Mouse (Mus musculus) G1E (cell line): Measurements from ENCODE around the gene Fam83c. TPM values are rescaled to one million over a fixed set of nuclear protein-coding genes. Genes with fewer than 3 reads are reported as not detected.

Experiments used
- ATAC-seq: 2 replicates; pipeline ENCODE4 v1.8.0; 2016; ENCODE audit warnings: mild to moderate bottlenecking; ENCODE audit not compliant: insufficient number of reproducible peaks, poor library complexity, low FRiP score, severe bottlenecking; ENCODE audit errors: extremely low read depth
- DNase-seq: peaks from one replicate; pipeline ENCODE4 v3.0.0; 2012; ENCODE audit warnings: low spot score
- H3K27me3 ChIP-seq: 2 replicates; pipeline ENCODE4 v1.6.1; 2012; ENCODE audit warnings: mild to moderate bottlenecking, low read length, inconsistent platforms; ENCODE audit not compliant: insufficient read depth
- H3K36me3 ChIP-seq: replicated peaks from 2 replicates; pipeline ENCODE3; 2012; ENCODE audit warnings: mild to moderate bottlenecking, inconsistent platforms
- H3K4me1 ChIP-seq: 2 replicates; pipeline ENCODE4 v1.6.1; 2012; ENCODE audit warnings: low read depth, low read length, inconsistent platforms, mixed read lengths; ENCODE audit not compliant: insufficient read depth
- H3K4me3 ChIP-seq: 2 replicates; pipeline ENCODE4 v1.5.1; 2012; ENCODE audit warnings: low read depth, mild to moderate bottlenecking, inconsistent platforms, low read length, moderate library complexity, mixed read lengths
- H3K9me3 ChIP-seq: replicated peaks from 2 replicates; pipeline ENCODE4 v1.6.1; 2012; ENCODE audit warnings: inconsistent platforms
- CTCF ChIP-seq: IDR thresholded peaks from 2 replicates; pipeline ENCODE4 v1.5.1; 2012; ENCODE audit warnings: low read depth, low read length, inconsistent platforms, mixed read lengths
- GATA1 ChIP-seq: IDR thresholded peaks from 2 replicates; pipeline ENCODE4 v1.6.1; 2012; ENCODE audit warnings: borderline replicate concordance, low read length, inconsistent platforms, mixed read lengths
- GATA2 ChIP-seq: IDR thresholded peaks from 2 replicates; pipeline ENCODE4 v1.6.1; 2012; ENCODE audit warnings: low read depth, low read length, inconsistent platforms, borderline replicate concordance
- POLR2AphosphoS5 ChIP-seq: IDR thresholded peaks from 2 replicates; pipeline ENCODE4 v1.6.1; 2012; ENCODE audit warnings: low read depth, low read length, inconsistent platforms; ENCODE audit not compliant: insufficient replicate concordance
- TAL1 ChIP-seq: conservative IDR thresholded peaks from 2 replicates; pipeline ENCODE4 v1.6.1; 2012; ENCODE audit warnings: low read depth, low read length, inconsistent platforms, mixed read lengths
- polyA plus RNA-seq: library from polyadenylated mRNA; stranded (reverse); fragments of >175 nt; gene quantifications from 2 replicates; pipeline ENCODE4 v1.2.3, GENCODE M21; 2012
- total RNA-seq, 2 experiments: library from RNA; stranded (forward) in 1 of 2; stranded (reverse) in 1 of 2; fragments of 200-1000 nt in 1 of 2; fragments of >200 nt in 1 of 2; fragmentation: Nextera tagmentation in 1 of 2; gene quantifications; 2 replicates each; pipeline ENCODE4 v1.2.3; 2014 to 2017

The Fam83c gene
- total and polyA plus RNA-seq, 3 experiments, result 0.22 TPM; not detected in 2

DNA sequence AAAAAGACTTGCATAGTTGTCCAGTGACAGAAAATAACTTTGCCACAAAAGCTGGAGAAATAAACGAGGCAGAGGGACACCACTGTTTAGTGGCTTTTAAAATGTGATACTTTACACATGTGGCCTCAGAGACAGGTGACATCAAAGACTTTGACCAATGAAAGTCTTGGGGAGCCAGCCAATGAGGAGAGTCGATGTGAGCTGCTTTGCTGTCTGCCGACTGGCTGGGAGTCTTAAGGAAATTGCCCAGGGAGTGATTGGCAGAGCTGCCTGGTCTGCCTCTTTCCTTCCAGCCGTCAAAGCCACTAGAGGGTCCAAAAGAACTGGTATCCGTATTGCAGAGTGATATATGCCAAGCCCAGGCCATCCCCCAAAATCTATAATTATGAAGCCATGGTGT, 19.8 kb downstream of the Fam83c start:
- Histone ChIP-seq H3K27me3 (peaks cover 35% of the 10 kb centered on the region), H3K4me1 (peaks cover 29% of the 10 kb centered on the region), H3K36me3 (peaks cover 30% of the 10 kb centered on the region), H3K9me3 (no peaks in the 10 kb centered on the region), H3K4me3 (no peak overlapping the region)
- DNase-seq (no peak), ATAC-seq (no peak)
- no peak for TF ChIP-seq TAL1
- no peak for TF ChIP-seq CTCF
- TF ChIP-seq POLR2AphosphoS5, result no peak
- no peak for TF ChIP-seq GATA1
- no peak for TF ChIP-seq GATA2

DNA sequence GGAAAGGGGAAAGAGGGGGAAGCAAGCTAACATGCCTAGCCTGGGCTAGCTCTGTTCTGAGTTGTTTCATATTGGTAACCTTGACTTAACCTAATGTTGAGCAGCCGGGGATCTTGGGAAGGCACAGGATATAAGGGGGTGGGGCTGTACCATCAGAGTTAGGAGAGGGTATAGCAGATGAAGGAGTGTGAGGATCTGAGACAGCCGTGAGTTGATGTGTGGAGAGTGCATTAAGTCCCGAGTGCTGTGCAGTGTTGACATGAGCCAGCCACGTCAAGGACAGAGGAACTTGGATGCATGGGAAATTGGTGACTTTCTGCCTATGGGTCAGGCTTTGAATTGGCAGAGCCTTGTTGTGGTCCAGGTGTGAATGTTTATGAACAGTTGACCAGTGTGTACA, 22.0 kb downstream of the Fam83c start:
- TF ChIP-seq TAL1 (no peak), CTCF (no peak), GATA1 (no peak), POLR2AphosphoS5 (no peak), GATA2 (no peak)
- no peak overlapping the region for H3K4me3 ChIP-seq
- peaks cover 18% of the 10 kb centered on the region for H3K36me3 ChIP-seq
- DNase-seq (no peak), ATAC-seq (no peak)
- H3K4me1 ChIP-seq, result peaks cover 9% of the 10 kb centered on the region
- peaks cover 46% of the 10 kb centered on the region for H3K27me3 ChIP-seq
- H3K9me3 ChIP-seq, result no peaks in the 10 kb centered on the region

DNA sequence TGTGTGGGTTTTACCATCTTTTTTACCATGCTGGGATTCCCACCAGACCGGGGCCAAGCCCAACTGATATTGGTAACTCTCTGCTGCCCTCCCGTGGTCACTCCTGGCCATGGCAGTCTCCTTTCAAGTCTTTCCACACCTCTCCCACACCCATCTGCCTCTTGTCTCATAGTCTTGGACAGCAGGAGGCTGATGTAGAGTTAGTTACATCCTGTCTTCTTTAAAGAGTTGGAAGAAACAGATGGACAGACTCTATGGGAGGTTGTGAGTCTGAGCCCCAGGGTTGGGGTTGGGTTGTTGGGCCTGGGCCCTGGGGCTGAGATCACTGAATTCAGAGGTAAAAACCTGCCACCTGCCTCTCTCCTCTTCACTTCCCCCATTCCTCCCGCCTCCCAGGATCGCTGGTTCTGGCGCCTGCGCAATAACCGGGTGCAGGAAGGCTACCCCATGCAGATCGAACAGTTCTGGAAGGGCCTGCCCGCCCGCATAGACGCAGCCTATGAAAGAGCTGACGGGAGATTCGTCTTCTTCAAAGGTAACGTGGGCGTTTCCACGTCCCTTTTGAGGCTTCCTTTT, 22.7 kb downstream of the Fam83c start:
- DNase-seq (peak; percentile 79), ATAC-seq (no peak)
- Histone ChIP-seq H3K4me3 (no peak overlapping the region), H3K27me3 (peaks cover 51% of the 10 kb centered on the region), H3K4me1 (peaks cover 3% of the 10 kb centered on the region; the same call in 1 of the 2 replicates), H3K9me3 (no peaks in the 10 kb centered on the region), H3K36me3 (peaks cover 10% of the 10 kb centered on the region)
- no peak for TF ChIP-seq POLR2AphosphoS5
- peak; percentile 97 for TF ChIP-seq CTCF

DNA sequence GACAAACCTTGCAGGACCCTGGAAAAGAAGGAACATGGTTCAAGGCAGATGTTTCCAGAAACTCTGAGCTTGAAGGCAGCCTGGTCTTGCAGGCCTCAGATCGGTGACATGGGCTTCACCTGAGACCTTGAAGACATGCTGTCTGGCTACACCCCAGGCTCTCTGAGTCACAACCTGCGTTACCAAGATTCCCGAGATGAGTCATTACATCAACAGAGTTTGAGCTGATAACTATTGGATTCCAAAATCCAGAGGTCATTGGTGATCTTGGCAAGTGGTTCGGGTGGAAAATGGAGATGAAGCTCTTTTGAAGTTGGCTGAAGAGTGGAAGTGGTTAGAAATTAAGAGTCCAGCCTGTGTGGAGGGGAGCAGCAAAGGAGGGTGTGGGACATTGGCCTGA, 25.0 kb downstream of the Fam83c start:
- DNase-seq (no peak), ATAC-seq (no peak)
- peaks cover 62% of the 10 kb centered on the region for H3K27me3 ChIP-seq
- no peak overlapping the region for H3K4me3 ChIP-seq
- H3K4me1 ChIP-seq, result no peaks in the 10 kb centered on the region; the same call in 1 of the 2 replicates
- H3K9me3 ChIP-seq, result no peaks in the 10 kb centered on the region
- no peaks in the 10 kb centered on the region for H3K36me3 ChIP-seq
- no peak for TF ChIP-seq GATA2
- no peak for TF ChIP-seq POLR2AphosphoS5
- TF ChIP-seq TAL1, result no peak
- no peak for TF ChIP-seq CTCF
- no peak for TF ChIP-seq GATA1

DNA sequence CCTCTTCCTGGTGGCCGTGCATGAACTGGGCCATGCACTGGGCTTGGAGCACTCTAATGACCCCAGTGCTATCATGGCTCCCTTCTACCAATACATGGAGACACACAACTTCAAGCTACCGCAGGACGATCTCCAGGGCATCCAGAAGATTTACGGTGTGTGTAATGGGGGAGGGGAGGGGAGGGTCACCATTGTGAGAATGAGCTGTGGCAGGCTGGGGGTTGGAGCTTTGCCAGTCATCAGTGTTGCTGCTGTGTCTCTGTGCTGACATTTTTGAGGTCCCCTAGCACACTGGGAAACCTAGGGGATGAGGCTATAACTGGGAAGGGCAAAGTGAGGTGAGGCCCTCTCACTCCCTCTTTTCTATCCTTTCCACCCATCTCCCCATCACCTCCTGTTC, 27.2 kb downstream of the Fam83c start:
- Histone ChIP-seq H3K4me1 (no peaks in the 10 kb centered on the region; the same call in 1 of the 2 replicates), H3K27me3 (peaks cover 57% of the 10 kb centered on the region), H3K36me3 (no peaks in the 10 kb centered on the region), H3K9me3 (no peaks in the 10 kb centered on the region), H3K4me3 (no peak overlapping the region)
- no peak for TF ChIP-seq CTCF
- DNase-seq (no peak), ATAC-seq (no peak)

DNA sequence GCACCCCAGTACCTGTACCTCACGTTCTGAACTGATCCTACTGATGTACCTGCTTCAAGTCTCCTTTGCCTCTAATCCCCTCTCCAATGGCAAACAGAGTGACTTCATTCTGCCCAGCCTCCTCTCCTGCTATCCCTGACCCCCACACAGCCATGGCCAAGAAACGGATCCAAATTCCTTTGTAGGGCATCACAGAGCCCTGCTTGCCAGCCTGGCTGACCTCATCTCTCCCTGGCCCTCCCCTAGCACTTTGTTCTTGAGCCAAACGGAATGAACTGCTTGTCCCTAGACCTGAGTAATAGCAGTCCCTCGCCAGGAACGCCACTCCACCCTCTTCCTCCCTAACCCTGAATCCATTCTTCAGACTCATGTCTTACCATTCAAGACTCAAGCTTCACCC, 28.1 kb downstream of the Fam83c start:
- Histone ChIP-seq H3K36me3 (no peaks in the 10 kb centered on the region), H3K4me1 (no peaks in the 10 kb centered on the region; the same call in 1 of the 2 replicates), H3K4me3 (no peak overlapping the region), H3K9me3 (no peaks in the 10 kb centered on the region), H3K27me3 (peaks cover 59% of the 10 kb centered on the region)
- TF ChIP-seq TAL1 (no peak), POLR2AphosphoS5 (no peak), CTCF (no peak), GATA1 (no peak), GATA2 (no peak)
- ATAC-seq (no peak), DNase-seq (no peak)

DNA sequence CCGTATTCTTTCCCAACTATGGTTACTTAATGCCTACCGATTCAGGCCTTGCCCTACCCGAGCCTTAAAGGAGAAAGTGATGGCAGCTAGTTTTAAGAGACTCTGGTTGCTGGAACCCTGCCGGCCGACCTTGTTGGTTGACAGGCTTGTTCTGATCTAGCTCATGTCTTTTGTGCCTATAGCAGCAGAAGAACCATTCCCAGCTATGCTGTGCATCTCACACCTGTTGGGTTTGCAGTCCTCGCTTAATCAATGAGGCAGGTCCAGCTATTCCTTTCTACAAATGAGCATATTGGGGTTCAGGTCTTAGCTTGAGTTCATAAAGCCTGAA, 28.8 kb downstream of the Fam83c start:
- H3K27me3 ChIP-seq, result peaks cover 61% of the 10 kb centered on the region
- DNase-seq (no peak), ATAC-seq (no peak)
- H3K9me3 ChIP-seq, result no peaks in the 10 kb centered on the region
- no peaks in the 10 kb centered on the region for H3K36me3 ChIP-seq
- TF ChIP-seq GATA2 (no peak), GATA1 (no peak), POLR2AphosphoS5 (no peak), TAL1 (no peak), CTCF (no peak)
- no peak overlapping the region for H3K4me3 ChIP-seq
- H3K4me1 ChIP-seq, result no peaks in the 10 kb centered on the region; the same call in 1 of the 2 replicates
